Mouse (Mus musculus) left cerebral cortex, adult 8-10 months (tissue): ENCODE results near the gene Hfe2. TPM values are rescaled to one million over a fixed set of nuclear protein-coding genes. Genes with fewer than 3 reads are reported as not detected.
"Not testable (repeated sequence)": the region's sequence is repeated elsewhere in the genome, so short reads cannot be mapped to it uniquely, and the experiment has no call there.

Source experiments
- DNase-seq, 2 experiments: peaks; one replicate each; pipeline ENCODE4 v3.0.0; 2022; ENCODE audit warnings: low spot score in 2 of 2
- total RNA-seq, 4 experiments: library from RNA; stranded (reverse); gene quantifications; 2 replicates each; pipeline ENCODE4 v1.2.4; 2022

Gene Hfe2
- total RNA-seq, 4 experiments from 2014 or later = 1.4 to 2.0 (median 1.7) TPM

- DNase-seq = no peak
Measured at GRCm38 (mm10) chr3:96496216-96496615, 28.8 kb upstream of the Hfe2 start.

GRCm38 (mm10) chr3:96496620-96497275 is 28.2 kb upstream of the Hfe2 start:
- DNase-seq = not testable (repeated sequence)

- peak; percentile 64 to 91 for DNase-seq
Measured at GRCm38 (mm10) chr3:96497451-96498028, 27.4 kb upstream of the Hfe2 start.

GRCm38 (mm10) chr3:96498476-96499245 is 26.3 kb upstream of the Hfe2 start:
- no peak for DNase-seq

- DNase-seq = peak; percentile 65 to 88
Measured at GRCm38 (mm10) chr3:96499481-96500288, 25.3 kb upstream of the Hfe2 start.

- DNase-seq = peak; percentile 91 to 99
Measured at GRCm38 (mm10) chr3:96500289-96500621, 24.7 kb upstream of the Hfe2 start.

- peak; percentile 70 to 93 for DNase-seq
Measured at GRCm38 (mm10) chr3:96500691-96501265, 24.2 kb upstream of the Hfe2 start.

GRCm38 (mm10) chr3:96501391-96502115 is 23.4 kb upstream of the Hfe2 start:
- DNase-seq = peak; percentile 65 to 98

- no peak for DNase-seq
Measured at GRCm38 (mm10) chr3:96502181-96503082, 22.5 kb upstream of the Hfe2 start.

GRCm38 (mm10) chr3:96503083-96503450 is 21.9 kb upstream of the Hfe2 start:
- DNase-seq = peak in 1 of 2 experiments; percentile 60

- DNase-seq = no peak
Measured at GRCm38 (mm10) chr3:96503946-96504345, 21.0 kb upstream of the Hfe2 start.

- DNase-seq = no peak
Measured at GRCm38 (mm10) chr3:96504931-96505330, 20.0 kb upstream of the Hfe2 start.

GRCm38 (mm10) chr3:96506396-96507047 is 18.4 kb upstream of the Hfe2 start:
- DNase-seq = no peak

GRCm38 (mm10) chr3:96507966-96508365 is 17.0 kb upstream of the Hfe2 start:
- not testable (repeated sequence) for DNase-seq

- no peak for DNase-seq
Measured at GRCm38 (mm10) chr3:96520171-96520570, 4.8 kb upstream of the Hfe2 start.

GRCm38 (mm10) chr3:96522149-96522548 is 2.8 kb upstream of the Hfe2 start:
- DNase-seq = no peak

GRCm38 (mm10) chr3:96524028-96524810 is 753 bp upstream of the Hfe2 start:
- no peak for DNase-seq

GRCm38 (mm10) chr3:96526013-96526762 is 1.2 kb downstream of the Hfe2 start:
- no peak for DNase-seq
